Mouse (Mus musculus): ENCODE data around the gene Ptchd4.

DNA sequence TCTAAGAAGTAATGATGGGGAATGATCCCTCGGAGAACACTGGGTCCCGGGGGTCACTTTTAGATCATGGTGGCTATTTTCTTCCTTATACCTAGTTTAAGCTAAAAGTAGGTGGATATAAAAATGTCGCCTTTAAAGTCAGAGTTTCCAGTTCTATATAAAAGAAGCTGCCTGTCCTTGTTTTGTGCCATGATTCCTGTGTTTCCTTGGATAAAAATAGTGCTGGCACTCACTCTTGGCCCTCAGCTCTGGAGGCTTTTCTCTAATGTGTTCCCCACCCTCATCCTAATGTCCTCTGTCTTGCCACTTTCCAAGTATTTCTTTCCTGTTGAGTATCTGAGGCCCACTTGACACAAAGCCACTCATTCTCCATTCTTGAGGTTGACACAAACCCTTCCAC, 79.6 kb downstream of the Ptchd4 start:
- TF ChIP-seq CTCF (IDR thresholded peaks at IDR 0.05; ENCODE audit: low read depth) (no peak), EP300 (IDR thresholded peaks at IDR 0.05; ENCODE audit: low read depth) (no peak)
